Mouse (Mus musculus): Measurements from ENCODE around the gene Dmrt1.

Dmrt1 gene

DNA sequence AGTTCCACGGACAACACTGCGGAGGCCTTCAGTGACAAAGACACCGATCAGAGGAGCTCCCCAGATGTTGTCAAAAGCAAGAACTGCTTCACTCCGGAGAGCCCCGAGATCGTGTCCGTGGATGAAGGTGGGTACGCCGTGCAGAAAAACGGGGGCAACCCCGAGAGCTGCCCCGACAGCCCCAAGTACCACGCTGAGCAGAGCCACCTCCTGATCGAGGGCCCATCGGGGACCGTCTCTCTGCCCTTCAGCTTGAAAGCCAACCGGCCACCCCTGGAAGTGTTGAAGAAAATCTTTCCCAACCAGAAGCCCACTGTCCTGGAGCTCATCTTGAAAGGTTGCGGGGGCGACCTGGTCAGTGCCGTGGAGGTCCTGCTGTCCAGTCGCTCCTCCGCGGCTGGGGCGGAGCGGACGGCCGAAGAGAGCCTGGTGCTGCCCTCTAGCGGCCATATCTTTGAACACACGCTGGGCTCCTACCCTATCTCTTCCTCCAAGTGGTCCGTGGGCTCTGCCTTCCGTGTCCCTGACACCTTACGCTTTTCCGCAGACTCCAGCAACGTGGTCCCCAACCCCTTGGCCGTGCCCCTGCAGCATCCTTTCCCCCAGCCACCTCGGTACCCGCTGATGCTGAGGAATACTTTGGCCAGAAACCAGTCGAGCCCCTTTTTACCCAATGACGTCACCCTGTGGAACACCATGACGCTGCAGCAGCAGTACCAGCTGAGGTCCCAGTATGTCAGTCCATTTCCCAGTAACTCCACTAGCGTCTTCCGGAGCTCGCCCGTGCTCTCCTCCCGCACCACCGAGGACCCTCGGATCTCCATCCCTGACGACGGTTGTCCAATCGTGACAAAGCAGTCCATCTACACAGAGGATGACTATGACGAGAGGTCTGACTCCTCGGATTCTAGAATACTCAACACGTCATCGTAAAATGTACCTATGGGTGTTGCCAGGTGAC is 117.2 kb downstream of the Dmrt1 start:
- H3K4me1 ChIP-seq (replicated peaks; ENCODE audit: low read depth, low read length): peaks cover 9% of the 10 kb centered on the region
- no peaks in the 10 kb centered on the region for H3K9me3 ChIP-seq (ENCODE audit: low read length)
- H3K27me3 ChIP-seq (ENCODE audit: insufficient read depth, low read length): peaks cover 82% of the 10 kb centered on the region
- peak overlapping the region; percentile 65 for H3K4me3 ChIP-seq (replicated peaks; ENCODE audit: low read length)
- no peaks in the 10 kb centered on the region for H3K36me3 ChIP-seq (ENCODE audit: insufficient read depth, low read length)
- TF ChIP-seq CTCF (conservative IDR thresholded peaks at IDR 0.05; ENCODE audit: low read length) (peak; percentile 48), NANOG (IDR thresholded peaks at IDR 0.05; ENCODE audit: borderline replicate concordance, low read length) (no peak)

DNA sequence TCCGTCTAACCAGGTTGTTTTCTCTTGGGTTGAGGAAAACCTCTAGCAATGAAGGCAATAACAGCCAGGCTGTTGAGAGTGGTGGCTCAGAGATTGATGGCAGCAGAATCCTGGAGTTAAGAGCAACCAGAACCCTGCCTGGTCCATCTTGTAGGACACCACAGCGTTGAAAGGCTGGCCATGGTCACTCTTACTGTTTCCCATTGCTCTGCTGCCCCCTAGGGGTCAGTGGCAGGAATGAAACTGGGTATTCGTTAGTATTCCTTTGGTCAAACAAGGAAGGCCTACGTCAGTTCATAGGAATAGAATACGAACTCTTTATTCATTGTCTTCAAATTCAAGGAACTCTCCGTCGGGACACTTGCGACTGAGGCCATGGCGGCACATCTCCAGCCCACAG is 123.1 kb downstream of the Dmrt1 start:
- H3K4me3 ChIP-seq (replicated peaks; ENCODE audit: low read length): no peak overlapping the region
- no peaks in the 10 kb centered on the region for H3K36me3 ChIP-seq (ENCODE audit: insufficient read depth, low read length)
- no peak for TF ChIP-seq POU5F1 (IDR thresholded peaks at IDR 0.05; ENCODE audit: borderline replicate concordance, low read length)
- TF ChIP-seq CTCF (conservative IDR thresholded peaks at IDR 0.05; ENCODE audit: low read length): peak; percentile 96
- no peak for TF ChIP-seq NANOG (IDR thresholded peaks at IDR 0.05; ENCODE audit: borderline replicate concordance, low read length)
- no peaks in the 10 kb centered on the region for H3K4me1 ChIP-seq (replicated peaks; ENCODE audit: low read depth, low read length)
- H3K27me3 ChIP-seq (ENCODE audit: insufficient read depth, low read length): peaks cover 39% of the 10 kb centered on the region
- no peaks in the 10 kb centered on the region for H3K9me3 ChIP-seq (ENCODE audit: low read length)

DNA sequence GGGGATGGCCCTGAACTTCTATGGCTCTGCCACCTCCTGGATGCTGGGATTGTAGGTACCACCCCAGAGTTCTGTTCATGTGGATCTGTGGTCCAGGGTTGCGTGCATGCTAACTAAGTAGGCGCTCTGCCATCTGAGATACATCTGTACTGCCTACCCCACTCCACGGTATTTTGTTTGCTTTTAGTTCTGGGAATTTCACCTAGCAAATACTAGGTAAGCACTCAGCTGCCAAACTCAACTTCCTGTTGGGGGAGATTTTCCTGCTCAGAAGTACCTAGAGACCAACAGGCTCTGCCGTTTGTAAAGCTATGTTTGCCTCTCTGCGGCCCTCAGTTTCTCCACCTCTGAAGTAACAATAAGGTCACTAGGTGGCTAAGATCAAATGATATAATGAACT is 129.7 kb downstream of the Dmrt1 start:
- Histone ChIP-seq H3K9me3 (ENCODE audit: low read length) (no peaks in the 10 kb centered on the region), H3K4me3 (replicated peaks; ENCODE audit: low read length) (no peak overlapping the region), H3K27me3 (ENCODE audit: insufficient read depth, low read length) (peaks cover 4% of the 10 kb centered on the region; the same call in 1 of the 2 replicates), H3K4me1 (replicated peaks; ENCODE audit: low read depth, low read length) (no peaks in the 10 kb centered on the region), H3K36me3 (ENCODE audit: insufficient read depth, low read length) (no peaks in the 10 kb centered on the region)
- TF ChIP-seq CTCF (conservative IDR thresholded peaks at IDR 0.05; ENCODE audit: low read length): no peak
- TF ChIP-seq NANOG (IDR thresholded peaks at IDR 0.05; ENCODE audit: borderline replicate concordance, low read length): no peak
- TF ChIP-seq POU5F1 (IDR thresholded peaks at IDR 0.05; ENCODE audit: borderline replicate concordance, low read length): no peak

DNA sequence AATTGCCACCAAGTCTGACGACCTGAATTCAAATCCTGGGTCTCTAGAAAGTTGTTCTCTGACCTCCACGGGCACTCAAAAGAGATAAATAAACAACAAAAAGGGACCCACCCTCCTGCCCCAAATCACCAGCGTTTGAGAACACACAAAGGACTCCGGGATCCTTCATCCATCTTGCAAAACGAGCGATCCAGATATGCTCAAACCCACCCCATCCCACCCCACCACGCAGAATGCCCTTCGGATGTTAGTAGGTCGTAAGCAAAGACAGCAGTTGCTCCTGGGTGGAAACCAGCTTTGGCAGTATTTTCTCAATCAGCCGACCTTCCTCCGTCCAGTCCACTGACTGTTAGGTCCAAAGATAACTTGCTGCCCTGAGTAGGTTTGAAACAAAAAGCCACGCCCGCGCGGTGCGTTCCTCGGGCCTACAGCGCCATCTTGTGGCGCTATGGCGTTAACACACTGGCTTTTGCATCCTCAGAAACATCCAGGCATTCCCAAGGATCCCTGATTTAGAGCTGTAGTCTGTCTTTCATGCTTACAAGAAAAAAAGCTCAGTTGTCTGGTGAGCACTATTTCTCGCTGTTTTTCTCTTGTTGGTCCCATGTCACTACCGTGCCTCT is 130.3 kb downstream of the Dmrt1 start:
- TF ChIP-seq POU5F1 (IDR thresholded peaks at IDR 0.05; ENCODE audit: borderline replicate concordance, low read length) (no peak), CTCF (conservative IDR thresholded peaks at IDR 0.05; ENCODE audit: low read length) (peak; percentile 87), NANOG (IDR thresholded peaks at IDR 0.05; ENCODE audit: borderline replicate concordance, low read length) (no peak)
- Histone ChIP-seq H3K4me3 (replicated peaks; ENCODE audit: low read length) (no peak overlapping the region), H3K36me3 (ENCODE audit: insufficient read depth, low read length) (no peaks in the 10 kb centered on the region), H3K27me3 (ENCODE audit: insufficient read depth, low read length) (0 out of 2 replicates have a peak, but pooled peaks cover 2% of the 10 kb centered on the region), H3K9me3 (ENCODE audit: low read length) (no peaks in the 10 kb centered on the region), H3K4me1 (replicated peaks; ENCODE audit: low read depth, low read length) (no peaks in the 10 kb centered on the region)

DNA sequence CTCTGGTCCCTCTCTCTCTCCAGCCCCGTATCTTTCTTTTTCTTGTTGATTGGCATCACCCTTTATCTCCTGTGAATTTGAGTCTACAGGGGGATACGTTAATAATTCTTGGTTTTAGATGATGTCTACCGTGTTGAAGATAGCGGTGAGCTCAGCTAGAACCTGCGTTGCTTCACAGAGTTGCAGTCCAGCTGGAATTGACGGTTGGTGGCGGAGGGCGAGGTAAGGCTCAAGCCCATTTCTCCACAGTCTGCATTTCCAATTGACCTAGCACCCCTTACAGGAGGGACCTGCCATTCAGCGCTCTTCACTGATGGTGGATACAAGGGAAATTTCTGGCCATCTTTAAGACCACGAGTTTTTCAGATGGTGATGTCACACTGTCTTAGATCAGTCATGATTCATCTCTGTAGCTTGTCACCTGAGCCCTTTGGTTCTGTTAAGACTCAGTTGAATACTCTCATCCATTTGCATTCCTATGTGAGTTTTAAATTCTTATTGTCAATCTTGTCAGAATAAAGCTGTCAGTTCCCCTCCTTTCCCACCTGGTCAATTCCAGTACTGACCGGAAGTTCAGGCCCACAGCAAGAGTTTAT is 133.4 kb downstream of the Dmrt1 start:
- Histone ChIP-seq H3K36me3 (ENCODE audit: insufficient read depth, low read length) (no peaks in the 10 kb centered on the region), H3K27me3 (ENCODE audit: insufficient read depth, low read length) (0 out of 2 replicates have a peak, but pooled peaks cover 2% of the 10 kb centered on the region), H3K4me1 (replicated peaks; ENCODE audit: low read depth, low read length) (no peaks in the 10 kb centered on the region), H3K9me3 (ENCODE audit: low read length) (peaks cover 5% of the 10 kb centered on the region), H3K4me3 (replicated peaks; ENCODE audit: low read length) (no peak overlapping the region)
- TF ChIP-seq NANOG (IDR thresholded peaks at IDR 0.05; ENCODE audit: borderline replicate concordance, low read length): no peak
- TF ChIP-seq POU5F1 (IDR thresholded peaks at IDR 0.05; ENCODE audit: borderline replicate concordance, low read length): no peak
- TF ChIP-seq CTCF (conservative IDR thresholded peaks at IDR 0.05; ENCODE audit: low read length): no peak

DNA sequence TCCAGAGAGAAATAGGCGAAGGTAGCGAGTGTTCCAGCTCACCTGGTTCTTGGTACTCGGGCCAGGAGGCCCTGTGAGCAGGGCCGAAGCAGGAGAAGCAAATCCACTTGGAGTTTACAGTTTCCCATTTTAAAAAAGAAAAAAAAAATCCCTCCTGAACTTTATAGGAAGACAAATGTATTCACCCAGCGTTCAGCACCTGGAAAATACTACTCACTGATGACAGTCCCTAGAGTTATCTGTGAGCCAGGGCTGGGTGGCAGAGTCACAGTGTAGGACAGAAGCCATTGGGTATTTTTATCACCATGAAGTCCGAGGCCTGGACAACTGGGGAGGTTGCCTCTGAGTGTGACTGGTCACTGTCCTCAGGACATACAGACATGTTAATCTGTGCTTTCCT is 136.4 kb downstream of the Dmrt1 start:
- H3K27me3 ChIP-seq (ENCODE audit: insufficient read depth, low read length): peaks cover 4% of the 10 kb centered on the region; the same call in 1 of the 2 replicates
- no peak for TF ChIP-seq CTCF (conservative IDR thresholded peaks at IDR 0.05; ENCODE audit: low read length)
- no peak for TF ChIP-seq POU5F1 (IDR thresholded peaks at IDR 0.05; ENCODE audit: borderline replicate concordance, low read length)
- TF ChIP-seq NANOG (IDR thresholded peaks at IDR 0.05; ENCODE audit: borderline replicate concordance, low read length): no peak
- H3K9me3 ChIP-seq (ENCODE audit: low read length): peaks cover 13% of the 10 kb centered on the region
- no peak overlapping the region for H3K4me3 ChIP-seq (replicated peaks; ENCODE audit: low read length)
- peaks cover 2% of the 10 kb centered on the region; the same call in 1 of the 2 replicates for H3K4me1 ChIP-seq (replicated peaks; ENCODE audit: low read depth, low read length)
- H3K36me3 ChIP-seq (ENCODE audit: insufficient read depth, low read length): no peaks in the 10 kb centered on the region

DNA sequence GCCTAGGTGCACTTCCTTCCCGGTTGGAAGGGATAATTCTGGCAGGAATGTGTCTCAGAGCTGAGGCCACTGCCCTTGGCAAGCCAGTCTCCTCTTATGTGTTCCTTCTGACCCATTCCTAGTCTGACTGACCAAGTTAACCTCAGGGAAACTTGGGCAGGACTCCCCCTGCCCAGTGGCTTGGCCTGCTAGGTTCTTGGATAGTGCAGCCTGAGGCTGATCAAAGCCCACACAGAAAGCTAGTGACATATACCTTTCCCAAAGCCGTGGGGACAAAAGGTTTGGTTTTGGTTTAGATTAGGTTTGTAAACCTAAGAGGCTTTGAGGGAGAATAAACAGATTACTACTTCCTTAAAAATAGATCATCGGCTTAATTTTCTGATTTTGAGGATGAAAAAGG is 141.7 kb downstream of the Dmrt1 start:
- Histone ChIP-seq H3K4me1 (replicated peaks; ENCODE audit: low read depth, low read length) (peaks cover 6% of the 10 kb centered on the region; the same call in 1 of the 2 replicates), H3K4me3 (replicated peaks; ENCODE audit: low read length) (no peak overlapping the region), H3K36me3 (ENCODE audit: insufficient read depth, low read length) (no peaks in the 10 kb centered on the region), H3K27me3 (ENCODE audit: insufficient read depth, low read length) (peaks cover 11% of the 10 kb centered on the region; the same call in 1 of the 2 replicates), H3K9me3 (ENCODE audit: low read length) (peaks cover 13% of the 10 kb centered on the region)
- no peak for TF ChIP-seq NANOG (IDR thresholded peaks at IDR 0.05; ENCODE audit: borderline replicate concordance, low read length)
- no peak for TF ChIP-seq CTCF (conservative IDR thresholded peaks at IDR 0.05; ENCODE audit: low read length)
- no peak for TF ChIP-seq POU5F1 (IDR thresholded peaks at IDR 0.05; ENCODE audit: borderline replicate concordance, low read length)

DNA sequence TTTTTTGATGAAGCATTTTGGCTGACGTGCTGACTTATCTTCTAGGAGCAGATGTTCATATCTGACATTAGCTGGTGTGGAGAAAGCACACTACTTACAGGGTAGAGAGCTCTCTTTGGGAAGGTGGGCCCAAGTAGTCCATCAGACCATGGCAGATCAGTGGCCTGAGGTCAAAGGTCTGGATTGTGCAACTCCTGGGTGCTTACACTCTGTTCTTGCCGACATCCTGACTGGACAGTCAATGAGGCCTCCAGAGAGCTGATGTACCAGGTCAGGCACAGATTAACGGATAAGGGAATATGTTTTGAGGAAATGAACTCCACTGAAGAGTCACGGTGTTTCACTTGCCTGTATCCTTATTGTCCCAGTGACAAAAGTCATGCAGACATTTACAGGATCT is 143.3 kb downstream of the Dmrt1 start:
- Histone ChIP-seq H3K36me3 (ENCODE audit: insufficient read depth, low read length) (no peaks in the 10 kb centered on the region), H3K4me3 (replicated peaks; ENCODE audit: low read length) (no peak overlapping the region), H3K9me3 (ENCODE audit: low read length) (peaks cover 8% of the 10 kb centered on the region; the same call in 1 of the 2 replicates), H3K27me3 (ENCODE audit: insufficient read depth, low read length) (peaks cover 14% of the 10 kb centered on the region; the same call in 1 of the 2 replicates), H3K4me1 (replicated peaks; ENCODE audit: low read depth, low read length) (peaks cover 6% of the 10 kb centered on the region; the same call in 1 of the 2 replicates)
- TF ChIP-seq NANOG (IDR thresholded peaks at IDR 0.05; ENCODE audit: borderline replicate concordance, low read length): no peak
